Mouse (Mus musculus) heart, adult 8-10 months (tissue): Measurements from ENCODE around the gene Olfr487. TPM values are rescaled to one million over a fixed set of nuclear protein-coding genes. Genes with fewer than 3 reads are reported as not detected.
"Not testable (repeated sequence)": the region's sequence is repeated elsewhere in the genome, so short reads cannot be mapped to it uniquely, and the experiment has no call there.

ENCODE experiments used
- DNase-seq: peaks from one replicate; pipeline ENCODE4 v3.0.0; 2022; ENCODE audit warnings: low spot score
- total RNA-seq, 4 experiments: library from RNA; stranded (reverse); gene quantifications; 2 replicates each; pipeline ENCODE4 v1.2.4; 2022

The Olfr487 gene
- total RNA-seq = not detected

GRCm38 (mm10) chr7:108214536-108214935 lies at the start of gene Olfr487:
Olfr487 (minus strand) TSS chr7:108214636.
- not testable (repeated sequence) for DNase-seq

- DNase-seq = no peak
Observed at GRCm38 (mm10) chr7:108258247-108258646, 43.8 kb upstream of the Olfr487 start, which contains the start of gene Olfr488. Olfr488 (minus strand) TSS chr7:108258347.

GRCm38 (mm10) chr7:108233551-108233950 lies 19.1 kb upstream of the Olfr487 start:
- DNase-seq = no peak

GRCm38 (mm10) chr7:108196938-108197337 lies 17.5 kb downstream of the Olfr487 start:
- DNase-seq = no peak

- DNase-seq = not testable (repeated sequence)
Observed at GRCm38 (mm10) chr7:108196337-108196736, 18.1 kb downstream of the Olfr487 start.

- DNase-seq = not testable (repeated sequence)
Observed at GRCm38 (mm10) chr7:108192714-108193113, 21.7 kb downstream of the Olfr487 start.

- DNase-seq = not testable (repeated sequence)
Observed at GRCm38 (mm10) chr7:108191196-108191595, 23.2 kb downstream of the Olfr487 start.

- not testable (repeated sequence) for DNase-seq
Observed at GRCm38 (mm10) chr7:108185237-108185636, 29.2 kb downstream of the Olfr487 start.

- not testable (repeated sequence) for DNase-seq
Observed at GRCm38 (mm10) chr7:108184401-108184800, 30.0 kb downstream of the Olfr487 start.

GRCm38 (mm10) chr7:108172642-108173041 lies 41.8 kb downstream of the Olfr487 start, which contains the start of gene Olfr486:
Olfr486 (minus strand) TSS chr7:108172742.
- DNase-seq = not testable (repeated sequence)

- no peak for DNase-seq
Observed at GRCm38 (mm10) chr7:108159771-108160170, 54.7 kb downstream of the Olfr487 start, which contains the start of gene Olfr485. Olfr485 (minus strand) TSS chr7:108159871.

Other genes starting within 250 kb of the Olfr487 start
- not detected for gene Olfr476, start 249.8 kb downstream of the Olfr487 start, total RNA-seq
- under 1 TPM in 1 of 4 experiments, not detected in 3; 0.09 TPM for gene Olfr477, start 227.9 kb downstream of the Olfr487 start, total RNA-seq
- gene Olfr478, start 180.6 kb downstream of the Olfr487 start, total RNA-seq = not detected
- gene Olfr479, start 163.9 kb downstream of the Olfr487 start, total RNA-seq = not detected
- gene Olfr480, start 147.3 kb downstream of the Olfr487 start, total RNA-seq = not detected
- not detected for gene Olfr481, start 134.8 kb downstream of the Olfr487 start, total RNA-seq
- gene Olfr482, start 117.0 kb downstream of the Olfr487 start, total RNA-seq = under 1 TPM; 0.43 to 0.90 (median 0.77) TPM
- gene Olfr483, start 113.8 kb downstream of the Olfr487 start, total RNA-seq = not detected
- gene Olfr484, start 87.2 kb downstream of the Olfr487 start, total RNA-seq = not detected
- not detected for gene Olfr485, start 54.8 kb downstream of the Olfr487 start, total RNA-seq
- not detected for gene Olfr486, start 41.9 kb downstream of the Olfr487 start, total RNA-seq
- gene Olfr488, start 43.7 kb upstream of the Olfr487 start, total RNA-seq = not detected
- not detected for gene Olfr490, start 74.3 kb upstream of the Olfr487 start, total RNA-seq
- gene Olfr491, start 98.8 kb upstream of the Olfr487 start, total RNA-seq = not detected
- not detected for gene Olfr492, start 109.0 kb upstream of the Olfr487 start, total RNA-seq
- gene Olfr493, start 132.3 kb upstream of the Olfr487 start, total RNA-seq = not detected
- not detected for gene Olfr494, start 150.7 kb upstream of the Olfr487 start, total RNA-seq
- not detected for gene Olfr495, start 178.5 kb upstream of the Olfr487 start, total RNA-seq
- gene Olfr497, start 205.8 kb upstream of the Olfr487 start, total RNA-seq = not detected